Mouse (Mus musculus) kidney, postnatal 4 days (tissue): ENCODE results near the gene Adat2.

Source experiments
- DNase-seq, 2 experiments: peaks; one replicate each; pipeline ENCODE4 v3.0.0; 2021; ENCODE audit warnings: mixed read lengths in 2 of 2

Adat2 gene

DNA sequence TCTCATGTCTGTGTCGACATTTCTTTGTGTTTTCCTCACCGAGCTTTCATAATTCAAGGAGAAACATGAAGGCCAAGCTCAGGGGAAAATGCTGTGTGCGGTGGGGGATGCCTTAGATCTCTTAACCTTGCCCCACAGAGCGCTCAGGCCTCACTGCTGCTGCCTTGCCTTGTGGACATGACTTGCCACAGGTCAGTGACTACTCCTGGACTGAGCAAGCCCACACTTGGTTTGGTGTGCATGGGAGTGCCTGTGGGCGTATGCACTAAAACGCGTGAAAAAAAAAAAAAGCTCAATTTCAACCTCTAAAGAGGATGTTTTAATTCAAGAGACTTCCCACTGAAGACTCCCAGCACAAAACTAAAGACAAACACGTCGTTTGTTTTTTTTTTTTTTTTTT is 44.2 kb downstream of the Adat2 start:
- peak; percentile 7 to 25 for DNase-seq

DNA sequence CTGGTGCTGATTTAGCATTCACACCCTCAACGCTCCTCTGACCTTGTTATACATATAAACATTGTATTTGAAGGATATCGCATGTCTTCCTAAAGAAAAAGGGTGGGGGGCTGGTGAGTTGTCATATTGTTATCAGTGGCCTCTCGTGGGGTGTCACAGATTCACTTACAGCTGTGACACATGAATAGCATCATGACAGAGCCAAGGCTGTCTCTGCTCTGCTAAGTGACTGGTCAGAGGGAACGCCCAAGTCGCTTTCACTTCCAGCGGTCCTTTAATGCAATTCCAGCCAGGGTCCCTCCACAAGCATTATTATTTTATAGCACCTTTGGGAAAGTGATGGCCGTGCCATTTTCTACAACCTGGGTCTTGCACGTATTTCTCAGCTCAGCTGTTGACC is 44.8 kb downstream of the Adat2 start:
- DNase-seq, result no peak

DNA sequence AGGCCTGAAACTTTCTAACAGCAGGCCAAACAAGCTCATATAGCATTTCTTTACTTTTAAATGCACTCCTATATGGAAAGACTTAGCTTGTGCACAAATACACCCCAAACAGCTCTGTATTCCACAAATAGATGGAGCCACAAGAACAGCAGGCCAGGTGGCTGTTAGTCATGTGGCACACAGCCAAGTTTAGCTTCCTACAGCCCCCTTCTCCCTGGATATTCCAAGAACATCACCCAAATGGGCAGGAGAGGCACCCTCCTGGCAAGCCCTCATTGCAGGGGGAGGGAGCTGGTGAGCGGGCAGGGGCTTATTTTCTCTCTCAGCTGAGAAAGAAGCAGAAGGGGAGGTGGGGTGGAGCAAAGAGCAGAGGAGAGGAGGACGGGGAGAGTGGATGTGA is 48.2 kb downstream of the Adat2 start:
- DNase-seq, result no peak
